Mouse (Mus musculus) left cerebral cortex, adult 18-20 months (tissue): Measurements from ENCODE around the gene Trmt13. TPM values are rescaled to one million over a fixed set of nuclear protein-coding genes. Genes with fewer than 3 reads are reported as not detected.
"Not testable (repeated sequence)": the region's sequence is repeated elsewhere in the genome, so short reads cannot be mapped to it uniquely, and the experiment has no call there.

Experiments
- DNase-seq, 2 experiments: peaks; one replicate each; pipeline ENCODE4 v3.0.0; 2021 to 2022; ENCODE audit warnings: low spot score in 2 of 2, mixed read lengths in 1 of 2
- long read RNA-seq, 2 experiments: library from polyadenylated mRNA; stranded (forward); transcript quantifications; one replicate each; pipeline ENCODE4 v2.0.0; 2021
- total RNA-seq, 2 experiments: library from RNA; stranded (reverse); gene quantifications; 2 replicates each; pipeline ENCODE4 v1.2.3; 2021

Gene Trmt13
- total RNA-seq: 10 to 100 TPM; 15.3 to 15.9 TPM
- long read RNA-seq, experiment 1, partial matches to known transcripts: 6 of 15 reads
- long read RNA-seq, experiment 1, other reads (novel, unspliced or antisense): 7 of 15 reads
- long read RNA-seq, experiment 2, partial matches to known transcripts: 1 of 7 reads
- long read RNA-seq, experiment 2, other reads (novel, unspliced or antisense): 6 of 7 reads

- no peak for DNase-seq
These were observed at the start of gene Trmt13 for GRCm38 (mm10) chr3:116614295-116614892. Gene Trmt13 (minus strand): TSS chr3:116614587.

GRCm38 (mm10) chr3:116662463-116662863 is 48.1 kb upstream of the Trmt13 start, which contains the start of gene Mfsd14a:
Gene Mfsd14a (minus strand): TSS chr3:116662677.
- DNase-seq: peak; percentile 99

- peak; percentile 25 to 63 for DNase-seq
These were observed 47.6 kb upstream of the Trmt13 start for GRCm38 (mm10) chr3:116661870-116662414.

GRCm38 (mm10) chr3:116661288-116661869 is 47.0 kb upstream of the Trmt13 start:
- DNase-seq: no peak

- no peak for DNase-seq
These were observed 45.6 kb upstream of the Trmt13 start for GRCm38 (mm10) chr3:116659856-116660430.

- no peak for DNase-seq
These were observed 44.7 kb upstream of the Trmt13 start for GRCm38 (mm10) chr3:116658928-116659565.

GRCm38 (mm10) chr3:116656184-116656965 is 42.0 kb upstream of the Trmt13 start:
- DNase-seq: no peak

- not testable (repeated sequence) for DNase-seq
These were observed 39.7 kb upstream of the Trmt13 start for GRCm38 (mm10) chr3:116654051-116654450.

- no peak for DNase-seq
These were observed 39.0 kb upstream of the Trmt13 start for GRCm38 (mm10) chr3:116653278-116653945.

GRCm38 (mm10) chr3:116652033-116652446 is 37.7 kb upstream of the Trmt13 start:
- DNase-seq: no peak

GRCm38 (mm10) chr3:116650698-116651097 is 36.3 kb upstream of the Trmt13 start:
- no peak for DNase-seq

GRCm38 (mm10) chr3:116648805-116649204 is 34.4 kb upstream of the Trmt13 start:
- no peak for DNase-seq

GRCm38 (mm10) chr3:116646387-116646786 is 32.0 kb upstream of the Trmt13 start:
- no peak for DNase-seq

GRCm38 (mm10) chr3:116642373-116642772 is 28.0 kb upstream of the Trmt13 start:
- DNase-seq: no peak

- DNase-seq: no peak
These were observed 27.5 kb upstream of the Trmt13 start for GRCm38 (mm10) chr3:116641811-116642371.

- DNase-seq: no peak
These were observed 25.6 kb upstream of the Trmt13 start for GRCm38 (mm10) chr3:116640024-116640423.

- DNase-seq: no peak
These were observed 24.2 kb upstream of the Trmt13 start for GRCm38 (mm10) chr3:116638572-116638971.

- DNase-seq: no peak
These were observed 23.5 kb upstream of the Trmt13 start for GRCm38 (mm10) chr3:116637693-116638476.

GRCm38 (mm10) chr3:116635799-116636198 is 21.4 kb upstream of the Trmt13 start:
- DNase-seq: no peak
